Mouse (Mus musculus) cerebellum, adult 2 months (tissue): ENCODE measurements around the gene Olfr1389.
"Not testable (repeated sequence)": the region's sequence is repeated elsewhere in the genome, so short reads cannot be mapped to it uniquely, and the experiment has no call there.

Source experiments
- CTCF ChIP-seq: fragments of 200-500 bp; IDR thresholded peaks from 2 replicates; pipeline ENCODE4 v1.5.1; 2011; ENCODE audit warnings: low read depth, mild to moderate bottlenecking, control low read depth, low read length, moderate library complexity, borderline replicate concordance; ENCODE audit not compliant: insufficient read depth
- POLR2A ChIP-seq: fragments of 200-500 bp; IDR thresholded peaks from 2 replicates; pipeline ENCODE4 v1.6.1; 2011; ENCODE audit warnings: low read length, control low read depth, borderline replicate concordance; ENCODE audit not compliant: insufficient read depth

DNA sequence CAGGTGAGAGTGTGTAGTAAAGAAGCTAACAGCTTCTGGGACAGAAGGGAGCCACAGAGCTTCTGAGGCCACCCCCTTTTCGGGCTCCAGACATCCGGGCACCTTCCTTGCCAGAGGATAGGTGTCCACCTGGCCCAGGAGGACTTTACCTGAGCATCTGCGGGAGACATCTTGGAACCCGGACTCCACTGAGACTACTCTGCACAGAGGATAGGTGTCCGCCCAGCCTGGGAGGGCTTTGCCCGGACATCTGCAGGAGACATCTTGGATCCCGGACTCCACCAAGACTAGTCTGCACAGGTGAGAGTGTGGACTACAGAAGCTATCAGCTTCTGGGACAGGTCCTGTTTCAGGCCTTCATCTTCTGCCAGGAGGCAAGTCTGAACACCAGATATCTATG, 36.7 kb upstream of the Olfr1389 start:
- not testable (repeated sequence) for TF ChIP-seq CTCF, POLR2A
